Mouse (Mus musculus) heart, embryonic 15.5 days (tissue): ENCODE measurements around the gene Pih1h3b. TPM values are rescaled to one million over a fixed set of nuclear protein-coding genes. Genes with fewer than 3 reads are reported as not detected.

Source experiments
- ATAC-seq: fragments of 200-750 bp; cut with Nextera tagmentation; replicated peaks from 2 replicates; pipeline ENCODE4 v1.8.0; 2017; ENCODE audit warnings: low read depth, moderate TSS enrichment; ENCODE audit not compliant: insufficient number of reproducible peaks, insufficient read depth, low FRiP score
- H3K27ac ChIP-seq: fragments of 300-500 bp; sonication (generic); 2 replicates; pipeline ENCODE4 v1.5.1; 2015; ENCODE audit warnings: mild to moderate bottlenecking, inconsistent platforms
- H3K27me3 ChIP-seq: fragments of 300-500 bp; sonication (generic); 2 replicates; pipeline ENCODE4 v1.6.1; 2015; ENCODE audit warnings: inconsistent platforms
- H3K36me3 ChIP-seq: fragments of 300-500 bp; sonication (generic); 2 replicates; pipeline ENCODE4 v1.6.1; 2015; ENCODE audit warnings: mild to moderate bottlenecking, inconsistent platforms
- H3K4me1 ChIP-seq: fragments of 300-500 bp; sonication (generic); replicated peaks from 2 replicates; pipeline ENCODE4 v1.6.1; 2015; ENCODE audit warnings: inconsistent platforms
- H3K4me2 ChIP-seq: fragments of 300-500 bp; sonication (generic); 2 replicates; pipeline ENCODE4 v1.6.1; 2015; ENCODE audit warnings: inconsistent platforms, mild to moderate bottlenecking, moderate library complexity
- H3K4me3 ChIP-seq: fragments of 300-500 bp; sonication (generic); 2 replicates; pipeline ENCODE4 v1.5.1; 2015; ENCODE audit warnings: mild to moderate bottlenecking, inconsistent platforms
- H3K9ac ChIP-seq: fragments of 300-500 bp; sonication (generic); 2 replicates; pipeline ENCODE4 v1.6.1; 2015; ENCODE audit warnings: mild to moderate bottlenecking, inconsistent platforms
- H3K9me3 ChIP-seq: fragments of 300-500 bp; sonication (generic); replicated peaks from 2 replicates; pipeline ENCODE4 v1.6.1; 2016; ENCODE audit warnings: inconsistent platforms
- WGBS: fragments of 180-500 bp; shearing (Covaris S2); methylation state at CpG from one replicate; pipeline ENCODE4 v1.1.7; 2015; ENCODE audit warnings: mixed read lengths; 5-methylcytosine and 5-hydroxymethylcytosine counted together
- polyA plus RNA-seq: library from polyadenylated mRNA; unstranded; fragments of >200 nt; fragmentation: Nextera tagmentation; extraction: Ambion mirVana; gene quantifications from 2 replicates; pipeline ENCODE4 v1.2.1, GENCODE M21; 2015

Pih1h3b gene
- not detected in 2 replicates for polyA plus RNA-seq

DNA sequence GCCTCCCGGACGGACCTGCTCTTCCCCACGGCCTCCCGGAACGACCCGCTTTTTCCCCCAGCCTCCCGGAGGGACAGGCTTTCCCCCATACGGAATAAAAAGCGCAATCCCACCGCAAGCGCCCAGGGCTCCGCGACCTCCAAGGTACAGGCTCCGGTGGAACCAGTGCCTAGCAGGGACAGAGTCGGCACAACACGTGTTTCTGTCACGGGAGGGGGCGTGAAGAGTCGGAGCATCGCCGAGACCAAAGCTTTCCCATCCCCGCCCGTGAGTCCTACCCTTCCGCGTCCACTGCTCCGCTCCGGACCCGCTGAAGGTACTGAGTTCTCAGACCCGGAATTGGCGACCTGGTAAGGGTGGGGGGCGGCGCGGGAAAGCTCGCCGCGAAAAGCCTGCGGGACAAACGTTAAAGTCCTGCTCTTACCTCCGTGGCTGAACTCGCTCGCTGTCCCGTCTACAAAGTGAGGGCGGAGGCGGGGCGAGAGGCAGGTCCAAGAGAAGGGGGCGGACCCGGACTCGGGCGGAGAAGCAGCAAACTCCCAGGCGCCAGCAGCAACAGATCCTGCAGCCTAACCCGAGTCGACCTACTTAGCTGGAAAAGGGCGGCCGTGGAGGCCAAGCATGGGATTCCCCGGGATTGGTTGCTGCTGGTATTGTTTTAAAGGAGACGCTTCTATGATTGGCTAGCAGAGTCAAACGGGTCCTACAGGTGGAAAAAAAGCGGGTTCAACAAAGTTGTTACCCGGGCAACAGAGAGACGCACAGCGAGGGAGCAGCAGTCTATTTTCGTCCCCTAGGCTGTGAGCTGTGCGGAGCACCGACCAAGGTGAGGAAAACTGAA lies at the start of gene Pih1h3b, which contains the start of gene Nup62cl:
Gene Pih1h3b (plus strand): TSS at position 745 of the 841 bp plus-strand sequence.
Gene Nup62cl (minus strand): TSS at position 578 of the 841 bp plus-strand sequence.
- no peaks in the 10 kb centered on the region; the same call in 1 of the 2 replicates for H3K9me3 ChIP-seq
- WGBS = 19% methylated on average over 62 of the region's 64 CpGs
- ATAC-seq = peak; percentile 50; the same call in 1 of the 2 replicates

DNA sequence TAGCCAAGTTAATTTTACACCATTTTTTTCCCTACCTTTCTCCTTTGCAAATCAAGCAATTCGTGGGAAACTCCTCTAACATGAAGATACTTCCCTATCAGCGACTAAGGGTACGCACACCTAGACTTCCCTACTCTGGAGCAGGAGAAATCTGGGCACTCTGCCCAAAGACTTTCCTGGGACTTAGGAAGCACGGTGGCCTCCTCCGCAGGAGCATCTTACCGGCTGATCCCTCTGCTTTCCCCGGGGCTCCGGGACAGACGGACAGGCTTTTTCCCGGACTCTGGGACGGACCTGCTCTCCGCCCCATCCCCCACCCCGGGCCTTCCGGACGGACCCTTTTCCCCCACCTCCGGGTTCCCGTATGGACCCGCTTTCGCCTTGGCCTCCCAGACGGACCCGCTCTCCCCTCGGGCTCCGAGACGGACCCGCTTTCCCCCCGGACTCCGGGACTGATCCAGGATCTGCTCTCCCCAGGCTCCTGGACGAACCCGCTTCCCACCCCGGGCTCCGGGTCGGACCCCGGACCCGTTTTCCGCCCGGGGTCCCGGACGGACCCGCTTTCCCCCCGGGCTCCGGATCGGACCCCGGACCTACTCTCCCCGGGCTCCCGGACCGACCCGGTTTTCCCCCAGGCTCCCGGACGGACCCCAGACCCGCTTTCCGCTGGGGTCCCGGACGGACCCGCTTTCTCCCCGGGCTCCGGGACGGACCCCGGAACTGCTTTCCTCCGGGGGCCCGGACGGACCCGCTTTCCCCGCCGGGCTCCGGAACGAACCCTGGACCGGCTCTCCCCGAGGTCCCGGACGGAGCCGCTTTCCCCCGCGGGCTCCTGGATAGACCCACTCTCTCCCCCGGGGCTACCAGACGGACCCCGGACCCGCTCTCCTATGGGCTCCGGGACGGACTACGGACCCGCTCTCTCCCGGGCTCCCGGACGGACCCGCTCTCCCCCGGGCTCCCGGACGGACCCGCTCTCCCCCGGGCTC lies 1.5 kb upstream of the Pih1h3b start:
- Histone ChIP-seq H3K4me1 (0 out of 2 replicates have a peak, but pooled peaks cover 4% of the 10 kb centered on the region), H3K27me3 (peaks cover 18% of the 10 kb centered on the region), H3K4me2 (peak overlapping the region; percentile 66), H3K36me3 (no peaks in the 10 kb centered on the region), H3K27ac (no peak overlapping the region), H3K9ac (no peak overlapping the region), H3K4me3 (peak overlapping the region; percentile 49), H3K9me3 (no peaks in the 10 kb centered on the region; the same call in 1 of the 2 replicates)
- 16% methylated on average over 77 of the region's 90 CpGs for WGBS
- no peak for ATAC-seq

More for the DNA sequence above, at the start of gene Pih1h3b, which contains the start of gene Nup62cl:
- no peak within 1 kb of the TSS for H3K27ac ChIP-seq
- H3K4me3 ChIP-seq = peak within 1 kb of the TSS; percentile 49
- peaks cover 17% of the 10 kb centered on the region for H3K27me3 ChIP-seq
- no peaks in the 10 kb centered on the region for H3K36me3 ChIP-seq
- peak within 1 kb of the TSS; percentile 66 for H3K4me2 ChIP-seq
- no peak within 1 kb of the TSS for H3K9ac ChIP-seq
- H3K4me1 ChIP-seq = 0 out of 2 replicates have a peak, but pooled peaks cover 4% of the 10 kb centered on the region

DNA sequence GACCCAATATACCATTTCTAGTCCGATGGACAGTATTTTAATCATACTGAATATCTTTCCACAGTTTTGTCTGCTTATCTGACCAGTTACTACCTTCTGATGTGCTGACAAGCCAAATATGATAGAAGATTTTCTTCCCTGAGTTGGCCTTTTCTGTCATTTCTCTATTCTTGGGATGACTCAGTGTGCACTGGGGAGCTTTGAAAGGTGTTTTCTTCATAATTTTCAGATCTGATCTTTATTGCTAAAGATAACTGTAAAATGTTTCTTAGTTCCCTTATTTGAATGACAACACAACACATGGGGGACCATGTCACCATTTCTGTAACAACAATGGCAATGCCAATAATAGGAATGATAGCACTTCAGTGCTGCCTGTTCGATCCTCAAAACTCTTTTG lies 19.9 kb downstream of the Pih1h3b start:
- H3K4me2 ChIP-seq = no peak overlapping the region
- no peaks in the 10 kb centered on the region for H3K4me1 ChIP-seq
- H3K27ac ChIP-seq = no peak overlapping the region
- no peak overlapping the region for H3K4me3 ChIP-seq
- 81% methylated on average over 2 of the region's 2 CpGs for WGBS
- H3K9me3 ChIP-seq = no peaks in the 10 kb centered on the region
- ATAC-seq = no peak
- H3K27me3 ChIP-seq = no peaks in the 10 kb centered on the region
- no peaks in the 10 kb centered on the region for H3K36me3 ChIP-seq
- H3K9ac ChIP-seq = no peak overlapping the region

DNA sequence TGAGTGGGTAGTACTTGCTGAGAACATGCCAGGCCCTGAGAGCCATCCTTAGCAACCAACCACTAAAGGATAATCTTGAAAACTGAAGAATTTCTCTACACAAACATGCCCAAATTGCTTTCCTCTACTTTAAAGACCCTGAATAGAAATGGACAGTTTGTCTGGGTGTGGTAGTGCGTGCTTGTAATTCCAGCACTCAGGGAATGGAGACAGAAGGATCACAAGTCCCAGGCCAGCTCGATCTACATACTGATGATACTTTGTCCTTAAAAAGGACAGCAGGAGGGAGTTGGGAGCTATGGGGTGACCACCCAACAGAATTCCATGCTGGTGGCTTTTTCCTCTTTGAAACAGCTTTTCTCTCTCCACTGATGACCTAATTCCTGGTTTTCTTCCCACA lies 31.4 kb downstream of the Pih1h3b start:
- H3K36me3 ChIP-seq = no peaks in the 10 kb centered on the region
- H3K27ac ChIP-seq = no peak overlapping the region
- no peaks in the 10 kb centered on the region for H3K9me3 ChIP-seq
- H3K4me1 ChIP-seq = no peaks in the 10 kb centered on the region
- H3K9ac ChIP-seq = no peak overlapping the region
- H3K4me2 ChIP-seq = no peak overlapping the region
- ATAC-seq = no peak
- WGBS = 62% methylated on average over 2 of the region's 2 CpGs
- H3K27me3 ChIP-seq = no peaks in the 10 kb centered on the region
- H3K4me3 ChIP-seq = no peak overlapping the region

Other genes with a start within 250 kb of the Pih1h3b start
- gene Morc4, start 191.2 kb upstream of the Pih1h3b start, polyA plus RNA-seq = 15.0 and 15.1 TPM in 2 replicates
- gene Rbm41, start 64.3 kb upstream of the Pih1h3b start, polyA plus RNA-seq = 4.0 and 4.2 TPM in 2 replicates
- 0.78 and 1.1 TPM in 2 replicates for gene Nup62cl, start 167 bp upstream of the Pih1h3b start, polyA plus RNA-seq